Mouse (Mus musculus): ENCODE results near the gene Tat. TPM values are rescaled to one million over a fixed set of nuclear protein-coding genes. Genes with fewer than 3 reads are reported as not detected.

Tat gene
- total and polyA plus RNA-seq, 3 experiments, result not detected

GRCm38 (mm10) chr8:109958036-109958655, 32.1 kb upstream of the Tat start:
- Histone ChIP-seq H3K4me3 (replicated peaks in 1 of 3; ENCODE audit: low read depth in 2 of 3, low read length in 2 of 3, poor library complexity in 1 of 3) (peak overlapping the region in 1 of 3 experiments; percentile 20), H3K79me2 (replicated peaks; ENCODE audit: control insufficient read depth, extremely low read depth, insufficient read depth, poor library complexity, severe bottlenecking) (no peaks in the 10 kb centered on the region), H3K36me3 (replicated peaks in 1 of 2; ENCODE audit: control insufficient read depth in 1 of 2, insufficient read depth in 1 of 2, low read length in 1 of 2) (no peaks in the 10 kb centered on the region), H3K4me1 (ENCODE audit: control insufficient read depth in 1 of 2, insufficient read depth in 2 of 2) (peaks cover 6 to 46% of the 10 kb centered on the region in 2 experiments), H3K27me3 (replicated peaks) (no peaks in the 10 kb centered on the region), H3K4me2 (ENCODE audit: insufficient read depth, low read depth, poor library complexity, severe bottlenecking) (peak overlapping the region; percentile 55; the same call in 1 of the 2 replicates), H3K9ac (ENCODE audit: insufficient read depth, low read depth) (peak overlapping the region; percentile 39), H3K27ac (ENCODE audit: insufficient read depth, low read depth) (peak overlapping the region; percentile 55), H3K9me3 (replicated peaks; ENCODE audit: low read length) (peaks cover 7% of the 10 kb centered on the region)
- dilution Hi-C loops (cut with MboI; ENCODE audit: extremely low pct_ligation_motif_present, extremely low pct_unique_long_range_greater_than_20kb, low sequenced_read_pairs) (no loop called here), in situ Hi-C loops (cut with MboI; ENCODE audit: low pct_ligation_motif_present, low pct_unique_long_range_greater_than_20kb, low sequenced_read_pairs) (no loop called here)
- 0 out of 2 replicates have a peak, but pooled peaks have one; percentile 23 for TF ChIP-seq BHLHE40 (IDR thresholded peaks at IDR 0.05; ENCODE audit: low read depth, low read length)
- TF ChIP-seq E2F4 (IDR thresholded peaks at IDR 0.05; ENCODE audit: insufficient replicate concordance, low read depth, low read length), result 0 out of 2 replicates have a peak, but pooled peaks have one; percentile 23
- no peak for TF ChIP-seq CTCF (conservative IDR thresholded peaks at IDR 0.05 in 1 of 2, IDR thresholded peaks at IDR 0.05 in 1 of 2; ENCODE audit: low read depth in 2 of 2, low read length in 2 of 2)
- TF ChIP-seq IRF4 (IDR thresholded peaks at IDR 0.05; ENCODE audit: low read depth, low read length), result peak; percentile 57; the same call in 1 of the 2 replicates
- TF ChIP-seq MEF2A (IDR thresholded peaks at IDR 0.05; ENCODE audit: borderline replicate concordance, low read depth, low read length), result peak; percentile 21; the same call in 1 of the 2 replicates
- no peak; the same call in 1 of the 2 replicates for TF ChIP-seq CHD1 (IDR thresholded peaks at IDR 0.05; ENCODE audit: low read depth, low read length)
- peak; percentile 64 for TF ChIP-seq EP300 (IDR thresholded peaks at IDR 0.05; ENCODE audit: low read length)
- TF ChIP-seq HCFC1 (IDR thresholded peaks at IDR 0.05; ENCODE audit: low read depth, low read length), result 0 out of 2 replicates have a peak, but pooled peaks have one; percentile 39
- peak; percentile 68 for DNase-seq (ENCODE audit: extremely low read depth)

DNA sequence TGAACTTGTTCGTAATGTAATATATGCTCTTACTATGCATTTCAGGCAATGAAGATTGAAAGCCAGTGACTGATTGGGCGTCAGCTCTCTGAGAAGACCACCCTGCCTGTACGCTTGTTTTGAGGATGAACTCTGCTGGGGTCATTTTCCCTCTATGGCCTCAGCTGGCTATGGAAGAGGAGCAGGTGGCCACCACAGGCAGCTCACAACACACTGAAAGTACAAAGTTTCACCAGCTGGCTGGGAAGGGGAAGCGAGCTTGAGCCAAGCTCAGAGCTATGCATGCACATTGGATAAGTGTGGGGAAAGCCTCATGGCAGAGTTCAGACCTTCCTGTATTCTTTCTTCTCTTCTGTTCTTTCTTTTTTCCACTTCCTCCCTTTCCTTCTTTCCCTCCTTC, 31.1 kb upstream of the Tat start:
- TF ChIP-seq IRF4 (IDR thresholded peaks at IDR 0.05; ENCODE audit: low read depth, low read length) (0 out of 2 replicates have a peak, but pooled peaks have one; percentile 15), TCF12 (IDR thresholded peaks at IDR 0.05; ENCODE audit: low read depth, low read length) (peak; percentile 16; the same call in 1 of the 2 replicates), MYC (IDR thresholded peaks at IDR 0.05; ENCODE audit: low read depth, low read length) (no peak)
- no peak for DNase-seq (ENCODE audit: extremely low read depth)
- in situ Hi-C loops (cut with MboI; ENCODE audit: low pct_ligation_motif_present, low pct_unique_long_range_greater_than_20kb, low sequenced_read_pairs) (no loop called here), dilution Hi-C loops (cut with MboI; ENCODE audit: extremely low pct_ligation_motif_present, extremely low pct_unique_long_range_greater_than_20kb, low sequenced_read_pairs) (no loop called here)
- peaks cover 8 to 49% of the 10 kb centered on the region in 2 experiments for H3K4me1 ChIP-seq (ENCODE audit: control insufficient read depth in 1 of 2, insufficient read depth in 2 of 2)
- H3K36me3 ChIP-seq (replicated peaks in 1 of 2; ENCODE audit: control insufficient read depth in 1 of 2, insufficient read depth in 1 of 2, low read length in 1 of 2), result no peaks in the 10 kb centered on the region
- no peak overlapping the region for H3K4me3 ChIP-seq (replicated peaks in 1 of 3; ENCODE audit: low read depth in 2 of 3, low read length in 2 of 3, poor library complexity in 1 of 3)
- H3K79me2 ChIP-seq (replicated peaks; ENCODE audit: control insufficient read depth, extremely low read depth, insufficient read depth, poor library complexity, severe bottlenecking), result no peaks in the 10 kb centered on the region
- no peaks in the 10 kb centered on the region for H3K27me3 ChIP-seq (replicated peaks)
- H3K9ac ChIP-seq (ENCODE audit: insufficient read depth, low read depth), result no peak overlapping the region
- H3K9me3 ChIP-seq (replicated peaks; ENCODE audit: low read length), result peaks cover 7% of the 10 kb centered on the region
- H3K4me2 ChIP-seq (ENCODE audit: insufficient read depth, low read depth, poor library complexity, severe bottlenecking), result no peak overlapping the region
- H3K27ac ChIP-seq (ENCODE audit: insufficient read depth, low read depth), result no peak overlapping the region

DNA sequence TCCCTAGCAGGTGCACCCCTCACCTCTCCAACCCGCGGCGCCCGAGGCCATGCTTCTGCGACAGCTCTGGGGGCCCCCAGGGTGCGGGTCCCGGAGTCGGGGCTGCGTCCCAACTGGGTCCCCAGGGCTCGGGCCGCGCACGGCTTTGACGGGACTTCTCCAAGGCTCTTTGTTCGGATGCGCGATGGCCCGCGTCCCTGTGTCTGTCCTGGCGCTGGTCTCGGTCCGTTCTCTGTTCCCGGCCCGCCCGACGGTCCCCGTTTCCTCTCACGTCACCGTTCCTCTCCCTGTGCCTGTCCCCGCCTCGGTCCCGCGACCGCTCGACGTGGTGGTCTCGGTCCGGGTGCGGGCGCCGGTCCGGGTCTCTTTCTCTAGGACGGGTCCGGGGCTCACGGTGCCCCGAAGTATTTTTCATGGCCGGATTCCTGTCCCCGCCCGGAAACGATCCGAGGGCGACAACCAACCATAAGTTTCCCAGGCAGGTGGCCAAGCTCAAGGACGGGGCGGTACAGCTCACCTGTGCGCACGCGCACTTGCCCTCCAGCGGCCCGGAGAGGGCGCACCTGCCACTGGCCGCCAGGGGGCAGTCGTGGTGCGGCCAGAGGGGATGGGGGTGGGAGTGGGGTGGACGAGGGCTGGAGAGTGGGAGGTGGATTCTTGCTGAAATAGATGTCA, 28.4 kb upstream of the Tat start, which contains the start of gene Marveld3:
Gene Marveld3 (minus strand): TSS at position 511 of the 675 bp plus-strand sequence.
- Histone ChIP-seq H3K79me2 (replicated peaks; ENCODE audit: control insufficient read depth, extremely low read depth, insufficient read depth, poor library complexity, severe bottlenecking) (no peaks in the 10 kb centered on the region), H3K36me3 (replicated peaks in 1 of 2; ENCODE audit: control insufficient read depth in 1 of 2, insufficient read depth in 1 of 2, low read length in 1 of 2) (no peaks in the 10 kb centered on the region), H3K9ac (ENCODE audit: insufficient read depth, low read depth) (no peak within 1 kb of the TSS), H3K4me1 (ENCODE audit: control insufficient read depth in 1 of 2, insufficient read depth in 2 of 2) (peaks cover 9 to 46% of the 10 kb centered on the region in 2 experiments), H3K27ac (ENCODE audit: insufficient read depth, low read depth) (no peak within 1 kb of the TSS), H3K27me3 (replicated peaks) (no peaks in the 10 kb centered on the region), H3K4me2 (ENCODE audit: insufficient read depth, low read depth, poor library complexity, severe bottlenecking) (no peak within 1 kb of the TSS), H3K4me3 (replicated peaks in 1 of 3; ENCODE audit: low read depth in 2 of 3, low read length in 2 of 3, poor library complexity in 1 of 3) (no peak within 1 kb of the TSS), H3K9me3 (replicated peaks; ENCODE audit: low read length) (peaks cover 7% of the 10 kb centered on the region)
- TF ChIP-seq ETS1 (conservative IDR thresholded peaks at IDR 0.05; ENCODE audit: low read depth, low read length) (no peak), MAZ (IDR thresholded peaks at IDR 0.05; ENCODE audit: low read depth, low read length) (no peak), MYC (IDR thresholded peaks at IDR 0.05; ENCODE audit: low read depth, low read length) (no peak), ELF1 (IDR thresholded peaks at IDR 0.05; ENCODE audit: low read depth, low read length) (no peak), MXI1 (IDR thresholded peaks at IDR 0.05; ENCODE audit: low read depth, low read length) (no peak), JUND (conservative IDR thresholded peaks at IDR 0.05; ENCODE audit: low read depth, low read length) (no peak), USF2 (conservative IDR thresholded peaks at IDR 0.05; ENCODE audit: low read depth, low read length) (no peak), TCF12 (IDR thresholded peaks at IDR 0.05; ENCODE audit: low read depth, low read length) (no peak), MEF2A (IDR thresholded peaks at IDR 0.05; ENCODE audit: borderline replicate concordance, low read depth, low read length) (no peak), RAD21 (IDR thresholded peaks at IDR 0.05; ENCODE audit: low read depth, low read length) (no peak), CTCF (conservative IDR thresholded peaks at IDR 0.05 in 1 of 2, IDR thresholded peaks at IDR 0.05 in 1 of 2; ENCODE audit: low read depth in 2 of 2, low read length in 2 of 2) (no peak), USF1 (IDR thresholded peaks at IDR 0.05; ENCODE audit: low read depth, low read length) (no peak), ZNF384 (IDR thresholded peaks at IDR 0.05; ENCODE audit: low read depth, low read length) (no peak)
- in situ Hi-C loops (cut with MboI; ENCODE audit: low pct_ligation_motif_present, low pct_unique_long_range_greater_than_20kb, low sequenced_read_pairs) (no loop called here), dilution Hi-C loops (cut with MboI; ENCODE audit: extremely low pct_ligation_motif_present, extremely low pct_unique_long_range_greater_than_20kb, low sequenced_read_pairs) (no loop called here)
- DNase-seq (ENCODE audit: extremely low read depth), result no peak

Data from CH12.LX (cell line).